Mouse (Mus musculus): Measurements from ENCODE around the gene Bcap29.
"Not testable (repeated sequence)": the region's sequence is repeated elsewhere in the genome, so short reads cannot be mapped to it uniquely, and the experiment has no call there.

Gene Bcap29

DNA sequence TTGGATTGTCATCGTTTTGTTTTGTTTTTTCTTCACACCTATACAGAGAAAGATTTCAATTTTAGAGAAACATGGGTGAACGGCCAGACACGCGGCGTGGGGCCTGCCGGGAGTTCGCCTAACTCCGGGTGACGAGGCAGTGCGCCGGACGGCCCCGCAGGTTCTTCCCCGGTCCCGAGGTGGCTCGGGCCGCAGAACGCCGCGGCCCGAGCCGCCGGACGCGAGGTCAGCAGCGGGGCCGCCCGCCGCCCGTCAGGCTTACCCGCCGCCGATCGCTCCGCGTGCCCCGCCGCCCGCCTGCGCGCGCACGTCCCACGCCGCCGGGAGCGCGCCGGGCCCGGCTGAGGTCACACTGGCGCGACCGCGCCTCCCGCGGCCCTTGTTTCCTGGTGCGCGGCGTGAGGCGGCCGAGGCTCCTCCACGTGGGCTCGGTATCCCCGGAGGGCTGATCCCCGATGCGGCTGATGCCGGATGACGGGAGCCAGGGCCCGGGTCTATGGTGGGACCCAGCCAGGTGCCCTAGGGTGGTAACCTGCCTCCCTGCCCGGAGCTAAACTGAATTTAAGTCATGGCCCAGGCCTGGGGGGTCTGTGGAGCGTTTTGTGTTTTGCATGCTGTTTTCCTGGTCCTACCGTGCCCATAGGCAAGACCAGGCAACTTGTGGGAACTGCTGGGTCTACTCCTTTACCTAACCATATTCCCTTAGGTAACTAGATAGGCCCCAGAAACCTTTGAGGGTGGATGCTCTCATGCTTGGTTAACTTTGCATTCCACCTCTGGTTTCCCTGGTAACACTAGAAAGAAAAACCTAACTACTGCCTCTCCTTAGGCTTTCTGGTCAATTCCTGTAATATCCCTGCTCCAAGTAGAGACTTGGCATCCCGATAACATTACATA, at the start of gene Bcap29:
Gene Bcap29 (minus strand): TSS at position 316 of the 897 bp plus-strand sequence.
- peak; percentile 59 to 68 for DNase-seq (ENCODE audit: low spot score in 2 of 2)

DNA sequence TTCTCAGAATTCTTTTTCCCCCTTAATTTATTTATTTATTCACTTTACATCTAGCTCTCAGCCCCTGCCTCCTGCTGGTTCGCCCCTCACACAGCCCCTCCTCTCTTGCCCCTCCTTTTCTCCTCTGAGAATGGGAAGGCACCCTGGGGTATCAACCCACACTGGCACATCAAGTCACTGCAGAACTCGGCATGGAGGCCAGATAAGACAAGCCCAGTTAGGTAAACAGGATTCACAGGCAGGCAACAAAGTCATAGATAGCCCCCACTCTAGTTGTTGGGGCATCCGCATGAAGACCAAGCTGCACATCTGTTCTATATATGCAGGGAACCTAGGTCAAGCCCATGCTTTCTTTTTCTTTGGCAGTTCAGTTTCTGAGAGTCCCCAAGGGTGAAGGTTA, 32.7 kb upstream of the Bcap29 start:
- DNase-seq (ENCODE audit: low spot score in 2 of 2), result no peak

DNA sequence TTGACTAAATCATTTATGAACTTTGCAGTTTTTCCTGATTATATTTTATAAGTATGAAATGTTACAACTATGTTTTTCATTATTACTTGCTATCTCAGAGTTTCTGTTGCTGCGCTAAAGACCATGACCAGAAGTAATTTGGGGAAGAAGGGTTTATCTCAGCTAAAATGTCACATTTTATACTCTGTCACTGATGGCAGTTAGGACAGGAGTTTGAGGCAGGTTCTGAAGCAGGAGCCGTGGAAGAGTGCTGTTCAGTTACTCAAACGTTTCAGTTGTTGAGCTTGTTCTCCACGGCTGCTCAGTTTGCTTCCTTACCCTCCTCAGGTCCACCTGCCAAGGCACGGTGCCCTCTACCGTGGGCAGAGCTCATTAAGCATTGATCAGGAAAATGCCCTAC, 31.5 kb upstream of the Bcap29 start:
- DNase-seq (ENCODE audit: low spot score in 2 of 2), result no peak

DNA sequence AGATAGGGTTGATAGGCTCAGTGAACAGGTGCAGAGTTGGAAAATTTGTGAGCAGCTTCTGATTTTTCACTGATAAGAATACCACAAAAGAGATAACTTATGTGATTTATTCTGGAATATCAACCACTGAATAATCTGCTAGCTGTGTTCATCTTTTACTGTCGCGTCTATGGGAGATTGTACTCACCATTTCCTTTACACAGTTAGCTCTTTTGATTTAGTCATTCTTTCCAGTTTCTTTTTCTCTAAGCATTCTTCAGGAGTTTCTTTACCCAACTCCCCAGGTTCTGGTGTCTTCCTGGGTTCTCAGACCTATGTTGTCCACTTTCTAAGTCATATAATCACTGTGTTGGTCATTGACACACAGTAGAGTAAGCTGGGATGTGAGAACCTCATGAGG, 22.4 kb upstream of the Bcap29 start:
- no peak for DNase-seq (ENCODE audit: low spot score in 2 of 2)

DNA sequence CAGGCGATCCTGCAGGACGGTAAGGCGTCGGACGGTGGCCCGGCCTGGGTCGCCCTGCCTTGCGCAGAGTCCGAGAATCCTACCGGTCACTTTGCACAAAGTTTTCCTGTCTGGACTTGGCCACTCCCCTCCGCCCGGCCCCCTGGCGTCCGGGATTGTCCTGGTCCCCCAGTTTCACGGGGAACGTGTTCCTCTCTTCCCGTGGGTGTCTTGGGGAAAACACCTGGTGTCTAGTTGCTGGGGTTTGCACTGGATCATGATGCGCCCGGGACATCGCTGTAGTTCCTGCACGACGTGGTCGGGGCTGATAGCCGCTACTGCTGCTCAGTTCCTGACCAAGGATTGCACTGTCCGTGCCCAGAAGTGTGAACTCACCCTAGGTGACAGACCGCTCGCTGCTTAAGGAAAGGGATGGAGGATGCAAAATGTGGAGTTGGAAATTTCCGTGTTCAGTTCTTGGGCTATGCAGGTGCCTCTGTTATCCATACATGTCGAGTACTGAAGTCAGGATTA, 20.6 kb upstream of the Bcap29 start:
- DNase-seq (ENCODE audit: low spot score in 2 of 2), result no peak

DNA sequence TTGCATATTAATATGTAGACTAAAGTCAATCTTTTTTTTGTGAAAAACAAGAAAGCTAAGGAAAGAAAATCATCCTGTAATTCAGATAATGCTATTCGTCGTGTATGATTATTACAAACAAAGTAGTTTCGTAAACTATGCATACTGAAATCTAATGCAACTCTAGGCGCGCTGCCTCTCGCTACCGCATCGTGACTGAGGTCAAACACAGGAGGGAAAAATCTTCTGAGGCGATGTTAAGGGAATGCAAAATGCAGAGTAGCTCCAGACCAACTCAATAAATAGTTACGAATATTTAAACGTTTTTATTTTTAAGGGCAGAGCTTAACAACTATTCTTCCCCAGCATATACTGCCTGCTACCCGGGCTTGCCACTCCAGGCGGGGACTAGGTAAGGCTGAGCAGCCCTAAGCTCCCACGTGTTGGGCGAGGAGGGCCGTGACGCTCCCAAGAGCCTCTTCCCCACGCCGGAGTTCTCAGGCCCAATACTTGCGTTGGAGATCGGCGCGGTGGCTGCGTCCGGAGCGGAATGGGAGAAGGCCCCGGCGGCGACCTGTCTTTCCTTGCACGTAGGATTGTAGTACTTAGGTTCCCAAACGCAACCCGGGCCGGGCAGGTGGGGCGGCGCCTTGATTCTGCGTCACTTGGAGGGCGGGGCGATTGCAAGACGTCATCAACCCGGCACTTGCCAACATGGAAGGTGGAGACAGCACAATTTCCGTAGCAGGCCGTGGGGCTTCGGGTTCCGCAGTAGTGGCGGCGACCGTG, 19.9 kb upstream of the Bcap29 start, which contains the start of the genes Dus4l and Cog5:
Gene Dus4l (minus strand): TSS at position 630 of the 768 bp plus-strand sequence.
Gene Cog5 (plus strand): TSS at position 673 of the 768 bp plus-strand sequence.
- peak; percentile 96 for DNase-seq (ENCODE audit: low spot score in 2 of 2)

DNA sequence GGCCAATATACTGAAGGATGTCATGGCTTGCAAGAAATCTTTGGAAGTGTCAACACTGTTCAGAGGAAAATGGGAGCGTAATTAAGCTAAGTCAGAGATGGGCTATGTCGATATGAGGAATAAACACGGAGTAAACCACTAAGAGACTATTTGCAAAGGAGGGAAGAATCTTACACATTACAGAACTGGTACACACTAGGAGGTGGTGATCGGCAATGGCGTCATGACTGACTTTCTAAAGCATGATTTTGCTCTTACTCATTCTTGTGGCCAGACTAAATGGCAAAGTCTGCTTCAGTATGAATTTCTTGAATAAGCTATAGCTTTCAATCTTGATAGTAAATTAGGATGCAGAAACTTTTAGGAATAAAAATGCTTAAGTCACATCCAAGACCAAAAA, 19.2 kb upstream of the Bcap29 start:
- DNase-seq (ENCODE audit: low spot score in 2 of 2), result no peak

DNA sequence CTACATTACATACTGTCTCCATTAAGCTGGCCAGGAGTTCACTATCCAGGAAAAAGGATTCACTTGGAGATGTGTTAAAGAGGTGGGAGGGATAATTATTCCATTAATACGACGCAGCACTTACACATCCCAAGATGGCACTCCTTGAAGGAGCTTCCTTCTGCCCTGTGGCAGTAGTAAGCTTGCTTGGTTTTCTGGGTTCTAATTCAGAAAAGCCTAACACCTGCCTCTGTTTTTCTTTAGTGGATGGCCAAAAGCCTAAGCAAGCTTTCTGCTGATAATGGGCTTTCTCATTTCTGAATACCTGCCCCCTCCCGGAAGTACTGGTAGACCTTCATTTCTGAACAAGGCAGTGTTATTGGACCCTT, 766 bp upstream of the Bcap29 start:
- no peak for DNase-seq (ENCODE audit: low spot score in 2 of 2)

DNA sequence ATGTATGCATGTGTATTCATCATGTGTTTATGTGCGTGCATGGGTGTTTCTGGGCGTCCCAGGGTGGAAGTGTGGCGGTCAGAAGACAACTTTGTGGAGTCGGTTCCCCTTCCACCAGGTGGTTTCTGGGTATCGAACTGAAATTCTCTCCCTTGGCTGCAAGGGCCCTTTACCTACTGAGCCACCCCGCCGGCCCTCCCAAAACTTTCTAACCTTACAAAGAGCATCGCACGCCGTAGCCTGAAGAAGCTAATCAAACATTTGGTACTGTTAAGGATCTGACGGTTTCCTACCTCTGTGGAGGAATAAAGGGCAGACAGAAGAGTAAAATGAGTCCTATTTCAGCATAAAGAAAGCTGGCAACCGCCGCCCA, 502 bp downstream of the Bcap29 start:
- peak; percentile 5 to 37 for DNase-seq (ENCODE audit: low spot score in 2 of 2)

DNA sequence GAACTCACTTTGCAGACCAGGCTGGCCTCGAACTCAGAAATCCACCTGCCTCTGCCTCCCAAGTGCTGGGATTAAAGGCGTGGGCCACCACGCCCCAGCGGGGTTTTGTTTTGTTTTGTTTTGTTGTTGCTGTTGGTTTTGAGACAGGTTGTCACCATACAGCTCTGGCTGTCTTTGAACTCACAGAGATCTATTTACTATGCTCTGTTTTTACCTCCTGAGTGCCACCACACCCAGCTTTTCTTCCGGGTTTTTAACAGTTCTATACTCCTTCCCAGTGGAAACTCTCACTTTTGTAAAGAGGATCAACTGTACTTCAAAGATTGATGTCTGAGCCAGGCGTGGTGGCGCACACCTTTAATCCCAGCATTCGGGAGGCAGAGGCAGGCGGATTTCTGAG, 6.1 kb downstream of the Bcap29 start:
- DNase-seq (ENCODE audit: low spot score in 2 of 2), result not testable (repeated sequence)

DNA sequence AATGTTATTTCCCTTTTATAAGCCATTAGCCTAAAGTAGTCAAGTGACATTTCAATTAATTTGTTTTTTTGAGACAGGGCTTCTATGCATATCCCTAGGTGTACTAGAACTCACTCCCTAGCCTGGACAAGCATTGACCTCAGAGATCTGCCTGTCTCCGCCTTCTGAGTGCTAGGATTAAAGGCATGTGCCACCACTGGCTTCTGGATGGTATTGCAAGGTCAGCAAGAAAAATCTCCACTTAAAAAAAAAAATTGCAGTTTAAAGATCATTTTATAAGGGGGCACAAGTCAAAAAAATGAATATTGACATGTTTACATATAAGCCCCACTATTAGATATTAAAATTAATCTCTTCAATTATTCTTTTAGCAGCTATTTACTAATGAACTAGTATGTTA, 9.4 kb downstream of the Bcap29 start:
- no peak for DNase-seq (ENCODE audit: low spot score in 2 of 2)

DNA sequence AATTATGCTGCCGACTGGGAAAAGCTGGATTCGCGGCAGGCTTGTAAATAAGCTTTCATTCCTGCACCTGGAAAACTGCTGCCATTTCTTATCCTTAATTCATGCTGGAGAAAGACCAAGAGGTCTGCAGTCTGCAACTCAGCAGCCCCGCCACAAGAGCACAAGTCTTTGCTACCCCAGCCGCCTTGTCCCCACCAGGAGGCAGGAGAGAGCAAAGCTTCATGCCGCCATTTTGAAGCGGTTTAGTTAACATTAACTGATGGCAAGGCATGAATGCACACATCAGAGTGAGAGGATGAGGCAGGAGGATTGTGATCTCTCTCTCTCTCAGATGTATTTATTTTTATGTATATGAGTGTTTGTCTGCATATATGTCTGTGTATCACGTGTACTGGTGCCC, 14.4 kb downstream of the Bcap29 start:
- DNase-seq (ENCODE audit: low spot score in 2 of 2), result no peak

DNA sequence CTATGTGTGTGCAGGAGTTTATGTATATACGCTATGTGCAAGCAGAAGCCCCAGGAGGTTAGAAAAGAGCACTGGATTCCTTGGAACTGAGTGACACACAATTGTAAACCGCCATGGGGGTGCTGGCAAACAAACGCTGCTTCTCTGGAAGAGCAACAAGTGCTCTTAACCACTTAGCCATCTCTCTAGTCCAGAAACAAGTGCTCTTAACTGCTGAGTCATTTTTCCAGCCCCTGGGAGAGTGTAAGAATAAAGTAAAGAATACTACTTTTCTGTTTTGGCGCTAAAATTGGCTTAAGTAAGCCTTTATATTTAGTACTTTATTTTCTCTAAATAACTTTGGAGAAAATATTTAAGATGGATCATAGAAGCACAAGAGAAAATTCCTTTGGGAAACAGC, 21.1 kb downstream of the Bcap29 start:
- no peak for DNase-seq (ENCODE audit: low spot score in 2 of 2)

DNA sequence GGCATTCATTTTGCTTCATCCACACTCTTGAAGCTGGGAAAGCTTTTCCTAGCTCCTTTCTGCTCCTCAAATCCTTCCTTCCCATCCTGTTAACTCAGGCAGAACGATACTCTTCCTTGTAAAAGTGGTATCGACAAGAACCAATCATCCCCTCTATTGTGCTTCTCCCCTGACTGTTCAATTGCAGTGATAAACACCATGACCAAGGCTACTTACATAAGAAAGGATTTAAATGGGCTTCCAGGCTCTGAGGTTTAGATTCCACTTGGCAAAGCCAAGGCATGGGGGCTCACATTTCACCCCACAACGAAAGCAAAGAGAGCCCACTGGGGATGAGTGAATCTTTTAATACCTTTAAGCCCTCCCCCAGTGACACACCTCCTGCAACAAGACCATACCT, 26.3 kb downstream of the Bcap29 start:
- DNase-seq (ENCODE audit: low spot score in 2 of 2), result no peak

DNA sequence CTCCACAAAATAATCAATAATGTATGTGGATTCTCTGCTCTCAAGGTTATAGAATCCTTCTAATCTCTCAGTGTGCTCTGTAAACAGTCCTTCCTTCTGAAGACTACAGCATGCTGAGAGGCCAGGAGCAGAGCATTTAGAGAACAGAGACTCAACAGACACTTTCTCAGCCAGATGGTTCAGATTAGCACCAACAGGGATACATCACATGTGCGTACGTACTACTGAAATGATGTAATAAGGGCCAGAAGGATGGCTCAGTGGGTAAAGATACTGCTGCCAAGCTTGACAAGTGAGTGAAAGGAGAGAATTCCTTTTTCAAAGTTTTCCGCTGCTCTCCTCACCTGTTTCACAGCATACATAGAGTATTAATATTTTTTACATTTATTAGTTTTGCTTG, 29.6 kb downstream of the Bcap29 start:
- DNase-seq (ENCODE audit: low spot score in 2 of 2), result no peak

DNA sequence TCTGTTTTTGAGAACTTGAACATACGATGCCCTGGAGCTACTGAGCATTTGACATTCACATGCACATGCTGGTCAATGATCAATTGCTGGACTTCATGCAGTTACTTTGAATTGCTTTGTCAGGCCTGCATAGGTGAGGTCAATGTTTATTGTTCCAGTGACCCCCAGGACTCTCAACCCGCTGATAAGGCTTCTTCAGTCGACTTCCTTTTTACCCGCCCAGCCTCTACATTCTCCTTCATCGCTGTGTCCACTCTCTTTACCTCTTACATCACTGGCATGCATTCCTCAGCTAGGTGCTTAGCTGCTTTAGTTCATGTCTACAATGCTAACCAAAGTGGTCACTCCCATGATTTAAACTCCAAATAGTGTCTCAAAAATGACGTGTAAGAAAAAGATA, 30.9 kb downstream of the Bcap29 start:
- DNase-seq (ENCODE audit: low spot score in 2 of 2), result no peak

DNA sequence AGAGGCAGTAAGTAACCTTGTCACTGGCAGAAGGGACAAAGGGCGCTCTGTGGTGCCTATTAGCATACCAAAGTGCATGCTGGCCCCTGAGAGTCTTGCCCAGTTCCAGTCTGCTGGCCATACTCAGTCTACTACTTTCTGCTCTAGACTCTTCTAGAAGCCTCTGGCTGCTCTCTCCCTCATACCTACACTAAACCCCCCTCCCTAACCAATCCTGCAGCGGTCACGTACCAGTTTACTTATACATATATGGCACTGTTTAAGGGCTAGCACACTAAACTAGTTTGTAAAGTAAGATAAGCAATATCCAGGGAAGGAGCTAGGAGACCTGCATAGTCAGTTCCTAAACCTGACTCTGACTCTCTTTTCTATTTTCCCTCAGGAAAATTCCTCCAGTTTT, 40.2 kb downstream of the Bcap29 start:
- DNase-seq (ENCODE audit: low spot score in 2 of 2), result no peak

DNA sequence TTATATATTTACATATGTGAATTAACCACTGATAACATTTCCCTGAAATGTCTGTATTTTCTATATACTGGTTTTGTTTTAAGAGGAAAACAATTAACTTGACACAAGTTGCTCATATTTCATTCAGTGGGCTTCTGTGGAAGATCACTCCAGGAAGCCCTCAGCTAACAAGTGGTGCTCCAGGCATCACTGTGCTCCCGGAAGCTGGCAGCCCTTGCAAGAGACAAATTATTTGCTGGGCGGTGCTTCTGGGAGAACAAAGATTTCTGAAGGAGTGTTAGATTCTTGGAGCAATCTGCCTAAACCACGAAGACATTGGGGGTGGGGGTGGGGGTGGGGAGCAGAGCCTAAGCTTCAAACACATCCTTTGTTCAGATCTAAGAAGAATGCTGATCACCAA, 42.4 kb downstream of the Bcap29 start:
- no peak for DNase-seq (ENCODE audit: low spot score in 2 of 2)

DNA sequence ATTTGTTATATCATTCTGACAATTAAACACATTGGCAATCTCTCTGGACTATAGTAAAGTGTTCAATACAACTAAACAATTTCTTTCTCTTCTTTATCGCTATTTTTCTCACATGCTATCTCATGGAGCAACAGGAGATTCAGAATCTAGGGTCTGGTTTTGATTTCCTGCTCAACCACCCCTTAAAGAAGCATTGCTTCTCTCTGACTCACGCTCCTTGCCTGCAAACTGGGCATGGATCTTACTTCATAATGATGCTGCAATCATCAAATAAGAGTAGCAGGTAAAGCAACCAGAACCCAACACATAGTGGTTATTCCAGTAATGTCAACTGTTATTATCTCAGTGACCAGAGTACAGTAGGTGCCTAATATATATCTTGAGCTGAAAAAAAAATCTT, 50.7 kb downstream of the Bcap29 start:
- DNase-seq (ENCODE audit: low spot score in 2 of 2), result no peak

DNA sequence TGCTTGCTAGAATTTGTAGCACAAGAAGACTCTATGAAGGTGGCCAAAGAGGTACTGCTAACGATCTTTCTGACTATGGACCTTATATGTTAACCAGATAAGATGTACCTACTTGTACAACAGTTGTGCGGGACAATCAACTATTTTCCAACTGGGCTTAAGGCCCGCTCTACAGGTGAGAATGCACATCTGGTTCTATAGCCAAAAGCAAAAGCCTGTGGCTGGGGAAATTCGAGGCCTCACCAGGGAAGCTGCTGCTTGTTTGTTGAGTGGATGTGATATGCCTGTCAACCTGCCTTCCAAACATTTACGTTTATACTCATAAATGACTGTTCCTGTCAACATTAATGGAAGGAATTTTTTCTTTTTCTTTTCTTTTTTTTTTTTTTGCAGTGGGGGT, 52.4 kb downstream of the Bcap29 start:
- DNase-seq (ENCODE audit: low spot score in 2 of 2), result no peak

DNA sequence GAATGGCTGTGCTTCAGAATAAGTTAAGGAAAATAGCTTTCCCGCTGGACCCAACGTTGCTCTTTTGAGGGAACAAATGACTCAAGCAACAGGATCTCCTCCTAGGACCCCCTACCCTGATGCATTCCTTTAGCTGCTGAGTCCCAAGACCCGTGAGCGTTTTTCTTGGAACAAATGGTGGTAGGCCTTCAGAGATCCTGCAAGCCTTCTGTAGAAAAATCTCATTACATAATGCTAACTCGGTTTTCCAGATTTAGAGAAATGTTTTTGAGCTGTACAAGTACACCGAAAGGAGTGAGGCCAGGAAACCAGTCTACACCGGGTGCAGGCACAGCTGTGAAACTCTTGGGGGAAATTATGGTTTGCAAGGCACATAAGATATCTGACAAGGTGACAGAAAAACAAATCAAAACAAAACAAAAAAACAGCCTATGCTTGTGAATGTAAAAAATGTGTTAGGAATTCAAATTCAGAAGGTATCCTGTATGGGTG, 53.1 kb downstream of the Bcap29 start:
- no peak for DNase-seq (ENCODE audit: low spot score in 2 of 2)

DNA sequence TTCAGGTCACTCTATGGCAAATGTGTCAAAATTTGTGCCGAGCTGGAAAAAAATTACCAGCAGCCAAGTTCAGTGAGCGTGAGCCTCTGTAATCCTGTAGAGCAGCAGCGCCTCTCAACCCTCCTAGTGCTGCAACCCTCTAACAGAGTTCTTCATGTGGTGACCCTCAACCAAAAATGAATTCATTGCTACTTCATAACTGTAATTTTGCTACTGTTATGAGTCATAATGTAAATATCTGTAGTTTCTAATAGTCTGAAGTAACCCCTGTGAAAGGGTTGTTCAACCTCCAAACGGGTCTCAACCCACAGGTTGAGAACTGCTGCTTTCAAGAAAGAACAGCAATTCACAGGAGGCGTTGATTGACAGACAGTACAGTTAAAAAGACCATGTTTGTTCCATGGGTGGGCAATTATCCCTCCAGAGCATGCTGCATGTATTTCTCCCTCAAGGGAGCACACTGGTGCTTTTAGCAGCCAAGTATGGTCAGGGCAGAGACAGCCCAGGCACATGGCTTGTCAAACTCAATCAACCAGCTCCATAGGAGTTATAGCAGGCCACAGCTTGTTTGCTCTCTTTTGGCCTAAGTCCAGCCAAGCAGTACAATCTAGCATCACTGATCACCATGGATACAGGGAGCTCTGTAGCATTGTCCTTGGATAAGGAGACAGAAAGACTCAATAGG, 53.7 kb downstream of the Bcap29 start:
- no peak for DNase-seq (ENCODE audit: low spot score in 2 of 2)
